Mouse (Mus musculus) megakaryocyte, adult 5-6 weeks (primary cell): ENCODE data around the gene Ptprg. TPM values are rescaled to one million over a fixed set of nuclear protein-coding genes. Genes with fewer than 3 reads are reported as not detected.

Experiments used
- ATAC-seq: 2 replicates; pipeline ENCODE4 v1.8.0; 2016; ENCODE audit warnings: mild to moderate bottlenecking, inconsistent platforms; ENCODE audit not compliant: poor library complexity, severe bottlenecking
- total RNA-seq, 2 experiments: library from RNA; stranded (forward) in 1 of 2; stranded (reverse) in 1 of 2; fragments of 153-499, 151-499 nt in 1 of 2; fragments of 221-1000, 200-1000 nt in 1 of 2; gene quantifications; 2 replicates each; pipeline versions ENCODE4 v1.2.3 to v1.2.4; 2015 to 2017

Gene Ptprg
- total RNA-seq, 2 experiments from 2014 or later, result 0.07 TPM; not detected in 1

DNA sequence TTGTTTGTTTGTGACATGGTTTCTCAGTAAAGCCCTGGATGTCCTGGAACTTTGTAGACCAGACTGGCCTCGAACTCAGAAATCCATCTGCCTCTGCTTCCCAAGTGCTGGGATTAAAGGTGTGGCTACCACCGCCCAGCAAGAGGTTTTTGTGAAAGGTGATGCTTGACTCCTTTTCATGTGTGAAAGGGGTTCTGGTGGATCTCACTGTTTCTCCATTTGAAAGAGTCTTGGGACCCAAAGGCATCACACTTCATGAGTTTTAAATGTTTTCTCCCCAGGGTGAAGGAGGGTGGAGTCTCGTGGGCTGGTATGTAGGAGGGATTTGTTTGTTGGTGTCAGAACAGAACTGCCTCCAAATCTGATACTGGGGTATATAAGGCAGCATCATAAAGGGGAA lies 126.4 kb downstream of the Ptprg start:
- ATAC-seq, result no peak

DNA sequence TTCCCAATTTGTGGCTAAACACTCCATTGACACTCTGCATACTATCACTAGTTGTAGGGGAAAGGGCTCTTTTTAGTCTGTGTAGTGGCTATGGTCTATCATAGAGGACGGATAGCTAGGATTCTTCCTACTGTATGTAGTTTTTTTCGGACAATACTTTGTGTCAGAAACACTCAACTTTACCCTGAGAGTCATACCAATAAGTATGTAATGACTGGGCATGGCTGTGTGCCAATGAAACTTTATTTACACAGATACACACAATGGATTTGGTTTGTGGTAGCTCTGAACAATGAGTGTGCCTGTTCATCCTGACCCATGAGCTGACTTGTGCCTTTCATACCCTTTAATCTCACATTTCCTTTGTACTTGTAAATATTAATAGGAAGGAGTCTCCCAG lies 127.3 kb downstream of the Ptprg start:
- ATAC-seq, result no peak

DNA sequence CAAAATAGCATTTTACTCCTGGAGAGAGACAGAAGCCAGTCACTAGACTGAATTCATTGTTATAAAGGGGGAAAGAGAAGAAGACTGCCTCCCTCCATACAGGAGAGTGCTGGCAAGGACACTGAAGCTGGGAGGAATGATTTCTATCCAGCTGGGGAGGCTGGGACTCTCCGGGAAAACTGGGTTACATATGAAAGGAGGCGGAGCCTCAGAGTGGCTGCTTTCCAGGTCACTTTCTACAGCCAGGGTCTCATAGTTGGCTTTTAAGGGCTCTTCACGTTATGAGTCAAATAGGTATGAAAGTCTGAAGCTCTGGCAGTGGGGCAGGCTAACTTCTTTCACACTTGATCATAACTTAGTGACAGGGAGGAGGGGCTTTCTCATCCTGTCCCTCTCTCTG lies 129.1 kb downstream of the Ptprg start:
- no peak for ATAC-seq

GRCm38 (mm10) chr14:11683386-11684081 lies 130.2 kb downstream of the Ptprg start:
- ATAC-seq, result no peak

- ATAC-seq, result no peak
These were observed 130.8 kb downstream of the Ptprg start for GRCm38 (mm10) chr14:11684104-11684503.

DNA sequence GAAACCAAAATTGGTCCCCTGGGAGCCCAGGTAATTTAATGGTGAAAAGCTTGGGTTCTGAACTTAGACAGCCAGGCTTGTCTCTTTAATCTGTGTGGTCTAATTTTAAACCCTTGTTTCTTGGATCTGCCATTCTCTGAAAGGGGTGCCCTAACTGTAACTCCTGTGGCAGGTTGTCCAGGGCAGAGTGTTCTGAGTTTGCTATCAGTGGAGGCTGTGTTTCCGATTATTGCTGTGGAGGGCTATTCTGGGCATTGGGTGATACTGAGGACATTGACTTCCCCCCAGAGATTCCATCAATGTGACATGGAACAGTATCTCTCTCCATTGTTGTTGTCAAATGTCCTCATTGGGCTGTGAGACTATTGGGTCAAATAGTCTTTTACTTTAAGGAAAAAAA lies 134.2 kb downstream of the Ptprg start:
- ATAC-seq, result no peak

- ATAC-seq, result no peak
These were observed 134.8 kb downstream of the Ptprg start for GRCm38 (mm10) chr14:11688142-11688541.

- ATAC-seq, result no peak
These were observed 136.7 kb downstream of the Ptprg start for GRCm38 (mm10) chr14:11690066-11690465.

- no peak for ATAC-seq
These were observed 138.2 kb downstream of the Ptprg start for GRCm38 (mm10) chr14:11691531-11691930.

DNA sequence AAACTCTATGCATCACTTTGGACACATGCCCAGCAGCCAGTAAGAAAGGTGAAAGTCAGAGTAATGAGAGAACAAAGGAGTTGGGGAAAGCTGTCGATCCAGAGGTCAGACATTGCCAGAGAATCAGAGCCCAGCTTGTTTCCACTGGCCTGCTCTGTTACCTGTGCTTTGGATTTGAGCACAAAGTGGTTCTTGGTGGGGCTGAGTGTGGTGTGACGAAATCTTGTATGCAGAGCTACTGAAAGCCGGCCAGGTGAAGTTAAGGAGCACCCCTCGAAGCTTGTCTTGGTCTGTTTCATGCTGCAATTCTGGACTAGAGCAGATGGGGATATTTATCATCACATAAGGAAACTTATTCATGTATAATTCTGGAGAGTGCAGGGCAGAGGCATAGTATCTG lies 145.5 kb downstream of the Ptprg start:
- no peak for ATAC-seq

DNA sequence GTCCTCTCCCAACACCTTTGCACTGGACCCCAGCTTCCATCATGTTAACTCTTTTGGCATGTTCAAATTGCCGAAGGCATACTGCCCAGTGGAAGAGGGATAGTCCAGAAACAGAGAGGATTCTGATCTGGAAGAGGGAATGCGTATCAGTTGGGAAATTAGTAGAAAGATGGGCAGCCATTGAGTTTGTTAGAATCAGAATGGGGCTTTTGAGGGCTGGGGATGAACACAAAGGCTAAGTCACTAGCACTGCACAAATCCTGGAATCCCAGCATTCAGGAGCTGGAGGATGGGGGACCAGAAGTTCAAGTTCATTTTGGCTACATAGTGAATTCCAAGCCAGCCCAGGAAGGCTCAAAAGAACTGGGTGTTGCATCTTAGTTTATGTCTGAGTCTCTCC lies 146.3 kb downstream of the Ptprg start:
- ATAC-seq, result no peak

DNA sequence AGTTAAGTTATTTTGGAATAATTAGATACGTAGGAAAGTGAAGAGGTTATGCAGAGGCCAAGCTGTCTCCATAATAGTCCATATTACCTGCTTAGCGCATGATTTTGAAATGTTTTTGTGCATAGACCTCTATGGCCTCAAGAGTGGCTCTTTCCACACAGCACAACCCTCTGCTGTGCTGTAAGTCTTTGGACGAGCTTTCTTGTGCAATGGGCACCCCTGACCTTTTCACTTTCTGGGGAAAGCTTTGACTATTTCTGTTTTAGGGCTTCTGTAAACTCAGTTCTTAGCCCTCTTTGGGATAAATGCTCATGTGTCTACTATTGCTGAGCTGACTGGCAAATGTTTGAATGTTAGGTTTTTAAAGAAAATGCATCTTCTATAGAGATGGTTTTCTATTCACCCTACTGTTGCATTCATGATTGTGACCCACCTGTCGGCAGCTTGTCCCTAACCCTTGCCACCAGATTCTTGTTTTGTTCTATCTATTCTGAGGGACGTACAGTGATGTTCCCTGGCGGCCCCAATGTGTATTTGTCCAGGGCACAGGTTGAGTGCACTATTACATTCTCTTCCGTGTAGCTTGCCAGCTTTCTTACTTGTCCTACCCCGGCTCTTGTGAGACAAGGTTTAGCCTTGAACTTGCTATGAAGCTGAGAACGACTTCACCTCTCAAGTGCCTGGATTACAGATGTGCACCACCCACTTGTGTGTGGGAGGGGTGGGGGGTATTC lies 148.4 kb downstream of the Ptprg start:
- ATAC-seq, result no peak

DNA sequence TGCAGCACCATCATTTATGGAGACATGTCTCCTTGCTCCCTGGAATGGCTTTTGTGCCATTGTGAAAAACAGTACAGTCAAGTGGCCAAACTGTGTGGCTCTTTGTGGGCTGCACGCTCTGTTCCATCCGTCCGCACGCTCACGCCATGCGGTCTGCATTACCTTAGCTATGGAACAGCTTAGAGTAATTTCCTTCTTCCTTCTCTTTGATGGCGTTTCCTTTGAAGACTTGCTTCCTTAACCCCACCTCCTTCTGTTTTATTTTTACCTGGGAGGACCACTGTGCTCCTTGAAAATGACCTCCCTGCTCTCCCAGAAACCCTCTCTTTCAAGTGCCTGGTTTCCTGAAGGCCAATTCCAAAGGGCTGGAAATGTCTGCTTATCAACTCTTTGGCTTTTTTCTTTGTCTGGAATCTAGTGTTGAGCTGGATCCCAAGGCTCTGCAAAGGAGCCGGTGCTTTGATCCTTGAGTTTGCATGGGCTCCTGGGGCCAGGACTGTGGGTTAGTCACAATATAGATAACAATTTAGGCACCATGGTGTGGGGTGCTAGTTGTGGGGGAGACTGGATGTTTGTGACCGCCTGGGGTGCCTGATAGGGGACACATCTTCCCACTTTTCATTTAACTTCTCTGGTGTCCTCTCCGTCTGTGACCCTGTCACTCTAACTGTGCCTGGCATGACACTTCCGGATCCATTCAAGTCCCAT lies 149.6 kb downstream of the Ptprg start:
- no peak for ATAC-seq

- ATAC-seq, result no peak
These were observed 151.5 kb downstream of the Ptprg start for GRCm38 (mm10) chr14:11704871-11705270.

GRCm38 (mm10) chr14:11709352-11709751 lies 156.0 kb downstream of the Ptprg start:
- no peak for ATAC-seq

GRCm38 (mm10) chr14:11709798-11710197 lies 156.5 kb downstream of the Ptprg start:
- no peak for ATAC-seq

DNA sequence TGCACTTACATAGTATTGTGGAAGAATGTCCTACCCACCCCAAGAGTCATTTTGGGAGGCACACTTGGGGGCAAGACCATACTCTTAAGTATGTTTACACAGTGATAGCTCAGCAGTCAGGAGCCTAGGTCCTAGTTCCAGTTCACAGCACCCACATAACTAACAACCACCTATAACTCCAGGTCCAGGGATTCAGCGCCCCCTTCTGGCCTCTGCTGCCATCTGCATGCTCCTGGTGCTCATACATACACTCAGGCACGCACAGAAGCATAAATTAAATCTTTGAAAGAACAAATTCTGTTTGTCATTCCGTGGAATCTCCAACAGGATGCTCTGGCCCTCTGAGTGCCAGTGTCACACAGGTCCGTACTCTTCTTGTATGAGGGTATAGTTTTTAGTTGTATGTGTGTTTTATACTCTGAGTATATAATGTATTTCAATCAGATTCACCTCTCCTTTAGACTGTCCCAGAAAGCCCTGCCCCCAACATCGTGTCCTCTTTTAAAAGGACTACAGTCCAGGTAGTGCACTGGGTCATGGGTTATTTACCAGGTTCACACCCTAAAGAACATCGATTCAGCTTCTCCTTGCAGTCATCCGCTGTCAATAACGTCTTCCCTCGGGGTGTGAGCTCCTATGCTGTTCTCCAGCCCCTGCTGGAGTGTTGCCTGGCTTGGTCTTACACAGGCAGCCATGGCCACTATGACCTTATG lies 157.2 kb downstream of the Ptprg start:
- ATAC-seq, result no peak

DNA sequence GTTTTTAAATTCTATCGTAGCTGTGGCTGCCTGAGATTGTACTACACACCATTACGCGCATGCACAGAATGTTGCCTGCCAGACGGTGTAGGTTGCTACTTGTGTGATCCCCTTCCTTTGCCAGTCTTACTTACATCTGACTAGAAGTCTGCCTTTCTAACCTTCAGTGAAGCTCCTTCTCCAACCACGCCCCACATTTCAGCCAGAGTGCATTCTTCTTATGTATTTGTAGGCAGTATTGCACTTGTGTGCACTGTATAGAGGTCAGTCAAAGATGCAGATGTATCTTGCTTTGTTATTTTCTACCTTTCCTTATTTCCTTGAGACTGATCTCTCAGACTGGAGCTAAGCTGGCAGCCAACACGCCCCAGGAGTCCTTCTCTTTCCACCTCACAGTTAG lies 158.8 kb downstream of the Ptprg start:
- no peak for ATAC-seq

DNA sequence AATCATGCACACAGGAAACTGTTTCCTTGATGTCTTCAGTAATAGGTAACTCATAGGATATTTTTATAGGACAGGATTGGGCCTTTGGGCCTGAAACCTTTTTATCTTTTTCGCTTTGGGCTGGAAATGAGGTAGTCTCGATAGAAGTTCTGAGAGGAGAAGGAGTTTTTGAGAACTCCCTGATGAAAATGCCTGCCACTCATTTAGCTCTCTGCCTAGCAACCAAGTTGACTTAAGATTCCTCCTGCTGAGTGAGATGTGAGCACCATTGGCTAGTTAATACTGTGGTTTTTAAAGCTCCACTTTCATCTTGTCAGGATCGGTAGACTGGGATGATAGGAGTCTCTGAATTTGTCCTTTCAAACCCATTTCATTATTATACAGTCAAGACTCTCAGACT lies 162.9 kb downstream of the Ptprg start:
- no peak for ATAC-seq

DNA sequence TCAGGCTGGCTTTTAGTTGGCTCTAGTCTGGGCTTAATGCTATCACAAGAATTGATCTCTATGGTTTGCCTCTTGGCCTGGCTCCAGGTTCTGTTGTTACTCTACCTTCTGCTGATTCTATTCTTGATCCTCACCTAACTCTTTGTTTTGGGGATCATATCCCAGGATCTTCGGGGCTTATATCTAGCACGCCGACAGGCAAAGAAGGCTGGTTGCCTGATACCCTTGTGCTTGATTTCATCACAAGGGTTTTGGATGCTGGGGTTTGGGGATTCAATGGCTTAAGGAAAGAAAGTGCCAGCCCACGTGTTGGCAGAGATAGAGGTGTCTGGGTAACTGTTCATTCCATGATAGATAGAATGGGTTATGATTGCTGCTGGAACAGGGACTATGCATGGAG lies 164.9 kb downstream of the Ptprg start:
- no peak for ATAC-seq

GRCm38 (mm10) chr14:11719259-11719658 lies 165.9 kb downstream of the Ptprg start:
- ATAC-seq, result no peak
